Mouse (Mus musculus): ENCODE data around the gene Ccdc69. TPM values are rescaled to one million over a fixed set of nuclear protein-coding genes. Genes with fewer than 3 reads are reported as not detected.
A peak's percentile ranks its signal among the peaks of the same experiment; 100 is the strongest.
"Not testable (repeated sequence)": the region's sequence is repeated elsewhere in the genome, so short reads cannot be mapped to it uniquely, and the experiment has no call there.

The Ccdc69 gene
- polyA plus RNA-seq, 1 experiment from 2014 or later, result not detected

GRCm38 (mm10) chr11:55109521-55110300, 31.8 kb upstream of the Ccdc69 start:
- H3K4me2 ChIP-seq (replicated peaks), result no peak overlapping the region
- no peak overlapping the region for H3K9ac ChIP-seq (replicated peaks)
- no peaks in the 10 kb centered on the region for H3K4me1 ChIP-seq
- H3K27ac ChIP-seq (replicated peaks), result no peak overlapping the region
- no peaks in the 10 kb centered on the region for H3K27me3 ChIP-seq
- no peak for ATAC-seq (ENCODE audit: low FRiP score, low read depth)
- peaks cover 6% of the 10 kb centered on the region for H3K36me3 ChIP-seq
- no peak overlapping the region for H3K4me3 ChIP-seq
- 95% methylated on average over 7 of the region's 7 CpGs for WGBS
- no peaks in the 10 kb centered on the region for H3K9me3 ChIP-seq

GRCm38 (mm10) chr11:55106636-55107035, 28.7 kb upstream of the Ccdc69 start:
- WGBS, result 94% methylated on average over 1 of the region's 1 CpGs
- Histone ChIP-seq H3K9ac (replicated peaks) (no peak overlapping the region), H3K4me3 (no peak overlapping the region), H3K27me3 (no peaks in the 10 kb centered on the region), H3K9me3 (no peaks in the 10 kb centered on the region), H3K4me1 (no peaks in the 10 kb centered on the region; the same call in 1 of the 2 replicates), H3K27ac (replicated peaks) (no peak overlapping the region), H3K4me2 (replicated peaks) (no peak overlapping the region), H3K36me3 (peaks cover 6% of the 10 kb centered on the region)
- no peak for ATAC-seq (ENCODE audit: low FRiP score, low read depth)

GRCm38 (mm10) chr11:55105389-55105788, 27.5 kb upstream of the Ccdc69 start:
- Histone ChIP-seq H3K9me3 (no peaks in the 10 kb centered on the region), H3K4me3 (no peak overlapping the region), H3K9ac (replicated peaks) (no peak overlapping the region), H3K4me1 (no peaks in the 10 kb centered on the region; the same call in 1 of the 2 replicates), H3K36me3 (peaks cover 6% of the 10 kb centered on the region), H3K4me2 (replicated peaks) (no peak overlapping the region), H3K27ac (replicated peaks) (no peak overlapping the region), H3K27me3 (no peaks in the 10 kb centered on the region)
- no peak for ATAC-seq (ENCODE audit: low FRiP score, low read depth)
- WGBS, result 84% methylated on average over 4 of the region's 4 CpGs

GRCm38 (mm10) chr11:55103229-55103628, 25.3 kb upstream of the Ccdc69 start:
- no peaks in the 10 kb centered on the region for H3K36me3 ChIP-seq
- WGBS, result 58% methylated on average over 3 of the region's 3 CpGs
- peaks cover 3% of the 10 kb centered on the region for H3K27me3 ChIP-seq
- no peak overlapping the region for H3K4me3 ChIP-seq
- H3K4me2 ChIP-seq (replicated peaks), result no peak overlapping the region
- no peak for ATAC-seq (ENCODE audit: low FRiP score, low read depth)
- no peak overlapping the region for H3K27ac ChIP-seq (replicated peaks)
- no peak overlapping the region for H3K9ac ChIP-seq (replicated peaks)
- no peaks in the 10 kb centered on the region for H3K9me3 ChIP-seq
- H3K4me1 ChIP-seq, result peaks cover 12% of the 10 kb centered on the region

- Histone ChIP-seq H3K27me3 (peaks cover 3% of the 10 kb centered on the region), H3K4me1 (peaks cover 16% of the 10 kb centered on the region), H3K4me2 (replicated peaks) (no peak overlapping the region), H3K36me3 (no peaks in the 10 kb centered on the region), H3K4me3 (no peak overlapping the region), H3K27ac (replicated peaks) (no peak overlapping the region), H3K9ac (replicated peaks) (no peak overlapping the region), H3K9me3 (no peaks in the 10 kb centered on the region)
- ATAC-seq (ENCODE audit: low FRiP score, low read depth), result no peak
- 81% methylated on average over 3 of the region's 3 CpGs for WGBS
These were observed 24.1 kb upstream of the Ccdc69 start for GRCm38 (mm10) chr11:55102015-55102414.

- WGBS, result 46% methylated on average over 4 of the region's 4 CpGs
- no peaks in the 10 kb centered on the region for H3K36me3 ChIP-seq
- no peaks in the 10 kb centered on the region for H3K9me3 ChIP-seq
- H3K27me3 ChIP-seq, result peaks cover 3% of the 10 kb centered on the region
- peaks cover 16% of the 10 kb centered on the region for H3K4me1 ChIP-seq
- ATAC-seq (ENCODE audit: low FRiP score, low read depth), result no peak
- no peak overlapping the region for H3K4me3 ChIP-seq
- no peak overlapping the region for H3K9ac ChIP-seq (replicated peaks)
- H3K27ac ChIP-seq (replicated peaks), result no peak overlapping the region
- H3K4me2 ChIP-seq (replicated peaks), result no peak overlapping the region
These were observed 21.9 kb upstream of the Ccdc69 start for GRCm38 (mm10) chr11:55099868-55100267.

GRCm38 (mm10) chr11:55099019-55099771, 21.3 kb upstream of the Ccdc69 start:
- Histone ChIP-seq H3K27ac (replicated peaks) (no peak overlapping the region), H3K4me3 (no peak overlapping the region), H3K4me1 (peaks cover 16% of the 10 kb centered on the region), H3K36me3 (no peaks in the 10 kb centered on the region), H3K9ac (replicated peaks) (no peak overlapping the region), H3K9me3 (no peaks in the 10 kb centered on the region), H3K4me2 (replicated peaks) (no peak overlapping the region), H3K27me3 (peaks cover 3% of the 10 kb centered on the region)
- WGBS, result 87% methylated on average over 8 of the region's 8 CpGs
- no peak for ATAC-seq (ENCODE audit: low FRiP score, low read depth)

GRCm38 (mm10) chr11:55098189-55098915, 20.4 kb upstream of the Ccdc69 start:
- peak overlapping the region; percentile 55 for H3K4me3 ChIP-seq
- WGBS, result 15% methylated on average over 24 of the region's 24 CpGs
- peak overlapping the region; percentile 55 for H3K9ac ChIP-seq (replicated peaks)
- no peaks in the 10 kb centered on the region for H3K9me3 ChIP-seq
- H3K36me3 ChIP-seq, result no peaks in the 10 kb centered on the region
- H3K27ac ChIP-seq (replicated peaks), result peak overlapping the region; percentile 61
- H3K4me1 ChIP-seq, result peaks cover 16% of the 10 kb centered on the region
- ATAC-seq (ENCODE audit: low FRiP score, low read depth), result no peak
- peaks cover 3% of the 10 kb centered on the region for H3K27me3 ChIP-seq
- H3K4me2 ChIP-seq (replicated peaks), result peak overlapping the region; percentile 75

- peak; percentile 94 for ATAC-seq (ENCODE audit: low FRiP score, low read depth)
- WGBS, result 2% methylated on average over 38 of the region's 45 CpGs
- Histone ChIP-seq H3K9me3 (no peaks in the 10 kb centered on the region), H3K4me3 (peak within 1 kb of the TSS; percentile 55), H3K4me2 (replicated peaks) (peak within 1 kb of the TSS; percentile 75), H3K27me3 (peaks cover 3% of the 10 kb centered on the region), H3K9ac (replicated peaks) (peak within 1 kb of the TSS; percentile 55), H3K4me1 (peaks cover 16% of the 10 kb centered on the region), H3K27ac (replicated peaks) (peak within 1 kb of the TSS; percentile 61), H3K36me3 (no peaks in the 10 kb centered on the region)
These were observed 19.7 kb upstream of the Ccdc69 start, which contains the start of gene Gm2a for GRCm38 (mm10) chr11:55097463-55098188. TSS of gene Gm2a (plus strand) at chr11:55098115.

GRCm38 (mm10) chr11:55096731-55097462, 19.0 kb upstream of the Ccdc69 start:
- H3K36me3 ChIP-seq, result no peaks in the 10 kb centered on the region
- peaks cover 3% of the 10 kb centered on the region for H3K27me3 ChIP-seq
- H3K4me3 ChIP-seq, result peak overlapping the region; percentile 55
- no peak overlapping the region for H3K9ac ChIP-seq (replicated peaks)
- H3K9me3 ChIP-seq, result no peaks in the 10 kb centered on the region
- 43% methylated on average over 11 of the region's 11 CpGs for WGBS
- H3K4me1 ChIP-seq, result peaks cover 16% of the 10 kb centered on the region
- H3K27ac ChIP-seq (replicated peaks), result no peak overlapping the region
- no peak for ATAC-seq (ENCODE audit: low FRiP score, low read depth)
- H3K4me2 ChIP-seq (replicated peaks), result peak overlapping the region; percentile 75

GRCm38 (mm10) chr11:55096296-55096695, 18.4 kb upstream of the Ccdc69 start:
- not testable (repeated sequence) for H3K36me3 ChIP-seq; H3K4me2 ChIP-seq (replicated peaks); H3K27me3 ChIP-seq; H3K27ac ChIP-seq (replicated peaks); H3K4me3 ChIP-seq; H3K9me3 ChIP-seq; ATAC-seq (ENCODE audit: low FRiP score, low read depth); H3K9ac ChIP-seq (replicated peaks)
- peaks cover 16% of the 10 kb centered on the region for H3K4me1 ChIP-seq
- WGBS, result 84% methylated on average over 4 of the region's 4 CpGs

Data from midbrain, embryonic 12.5 days (tissue).